Mouse (Mus musculus) megakaryocyte, adult 5-6 weeks (primary cell): ENCODE results near the gene Olfr1311. TPM values are rescaled to one million over a fixed set of nuclear protein-coding genes. Genes with fewer than 3 reads are reported as not detected.
"Not testable (repeated sequence)": the region's sequence is repeated elsewhere in the genome, so short reads cannot be mapped to it uniquely, and the experiment has no call there.

Experiments
- ATAC-seq: 2 replicates; pipeline ENCODE4 v1.8.0; 2016; ENCODE audit warnings: mild to moderate bottlenecking, inconsistent platforms; ENCODE audit not compliant: poor library complexity, severe bottlenecking
- total RNA-seq, 2 experiments: library from RNA; stranded (forward) in 1 of 2; stranded (reverse) in 1 of 2; fragments of 153-499, 151-499 nt in 1 of 2; fragments of 221-1000, 200-1000 nt in 1 of 2; gene quantifications; 2 replicates each; pipeline versions ENCODE4 v1.2.3 to v1.2.4; 2015 to 2017

Gene Olfr1311
- total RNA-seq (2015) (not detected in 2 replicates), total RNA-seq (2017) (not detected in 2 replicates)

- no peak for ATAC-seq
Observed at GRCm38 (mm10) chr2:112024312-112024711, at the start of gene Olfr1311. Olfr1311 (minus strand) TSS chr2:112024412.

DNA sequence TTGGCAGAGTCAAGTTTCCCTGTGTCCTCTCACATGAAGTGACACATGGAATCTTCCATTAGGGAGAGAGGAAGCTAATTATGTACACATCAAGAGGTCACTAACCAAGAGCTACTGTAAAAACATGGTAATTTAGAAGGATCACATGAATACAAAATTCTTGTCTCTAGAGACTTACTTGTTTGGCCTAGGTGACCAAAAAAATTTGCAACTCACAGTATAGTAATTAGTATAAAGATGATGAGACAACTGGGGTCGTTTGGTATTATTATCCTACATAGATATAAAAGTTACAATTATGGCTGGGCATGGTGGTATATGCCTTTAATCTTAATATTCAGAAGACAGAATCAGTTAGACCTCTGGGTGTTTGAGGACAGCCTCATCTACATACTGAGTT is 25.9 kb upstream of the Olfr1311 start, which contains the start of gene Olfr1312:
Gene Olfr1312 (minus strand): TSS at position 101 of the 400 bp plus-strand sequence.
- ATAC-seq = no peak

DNA sequence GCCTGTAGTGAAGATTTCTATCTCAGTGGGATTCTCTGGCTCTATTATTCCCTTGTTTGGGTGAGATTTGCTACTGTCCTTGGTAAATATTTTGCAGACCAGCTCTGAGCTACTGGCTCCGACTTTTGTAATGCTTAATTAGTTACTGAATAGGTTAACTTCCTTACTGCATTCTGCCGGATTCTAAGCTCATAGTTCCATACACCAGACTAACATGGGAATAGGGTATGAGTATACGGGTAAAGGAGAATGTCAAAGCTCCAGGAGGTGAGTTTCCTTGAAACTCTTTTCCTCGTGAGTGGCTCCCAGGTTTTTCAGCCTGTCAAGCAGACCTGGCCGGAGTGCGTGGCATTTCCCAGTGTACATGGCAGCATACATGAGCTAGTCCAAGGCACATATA is 2.8 kb upstream of the Olfr1311 start:
- not testable (repeated sequence) for ATAC-seq

DNA sequence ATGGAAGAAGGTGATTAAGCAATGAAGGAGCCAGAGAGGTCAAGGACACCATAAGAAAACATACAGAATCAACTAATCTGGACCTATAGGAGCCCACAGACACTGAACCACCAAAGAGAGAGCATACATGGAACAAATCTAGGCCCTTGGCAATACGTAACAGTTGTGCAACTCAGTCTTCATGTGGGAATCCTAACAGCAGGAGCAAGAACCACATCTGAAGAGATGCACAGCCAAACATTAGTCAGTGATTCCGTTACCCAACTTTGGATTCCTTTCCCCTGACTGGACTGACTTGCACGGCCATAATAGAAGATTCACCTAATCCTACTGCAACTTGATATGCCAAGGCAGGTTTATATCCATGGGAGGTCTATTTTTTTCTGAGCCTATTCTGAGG is 9.3 kb downstream of the Olfr1311 start:
- ATAC-seq = no peak

- no peak for ATAC-seq
Observed at GRCm38 (mm10) chr2:112012608-112013007, 11.6 kb downstream of the Olfr1311 start, which contains the start of gene Olfr1310. Olfr1310 (minus strand) TSS chr2:112012708.

- no peak for ATAC-seq
Observed at GRCm38 (mm10) chr2:111990181-111990580, 34.0 kb downstream of the Olfr1311 start, which contains the start of gene Olfr1309. Olfr1309 (minus strand) TSS chr2:111990281.

Other genes starting within 250 kb of the Olfr1311 start
- not detected in 2 replicates for gene Olfr1302, start 247.0 kb downstream of the Olfr1311 start, total RNA-seq (2015)
- gene Olfr1302, start 247.0 kb downstream of the Olfr1311 start, total RNA-seq (2017) = not detected in 2 replicates
- gene Olfr1303, start 204.1 kb downstream of the Olfr1311 start, total RNA-seq (2015) = not detected in 2 replicates
- gene Olfr1303, start 204.1 kb downstream of the Olfr1311 start, total RNA-seq (2017) = not detected in 2 replicates
- not detected in 2 replicates for gene Olfr1305, start 147.3 kb downstream of the Olfr1311 start, total RNA-seq (2015)
- gene Olfr1305, start 147.3 kb downstream of the Olfr1311 start, total RNA-seq (2017) = not detected in 2 replicates
- gene Olfr1306, start 108.1 kb downstream of the Olfr1311 start, total RNA-seq (2015) = not detected in 2 replicates
- gene Olfr1306, start 108.1 kb downstream of the Olfr1311 start, total RNA-seq (2017) = not detected in 2 replicates
- gene Olfr1307, start 75.0 kb downstream of the Olfr1311 start, total RNA-seq (2015) = under 0.01 TPM in 1 of 2 replicates, not detected in the other
- gene Olfr1307, start 75.0 kb downstream of the Olfr1311 start, total RNA-seq (2017) = not detected in 2 replicates
- gene Olfr1308, start 59.5 kb downstream of the Olfr1311 start, total RNA-seq (2015) = not detected in 2 replicates
- gene Olfr1308, start 59.5 kb downstream of the Olfr1311 start, total RNA-seq (2017) = not detected in 2 replicates
- not detected in 2 replicates for gene Olfr1309, start 34.1 kb downstream of the Olfr1311 start, total RNA-seq (2015)
- gene Olfr1309, start 34.1 kb downstream of the Olfr1311 start, total RNA-seq (2017) = not detected in 2 replicates
- not detected in 2 replicates for gene Olfr1310, start 11.7 kb downstream of the Olfr1311 start, total RNA-seq (2015)
- not detected in 2 replicates for gene Olfr1310, start 11.7 kb downstream of the Olfr1311 start, total RNA-seq (2017)
- not detected in 2 replicates for gene Olfr1312, start 25.8 kb upstream of the Olfr1311 start, total RNA-seq (2015)
- not detected in 2 replicates for gene Olfr1312, start 25.8 kb upstream of the Olfr1311 start, total RNA-seq (2017)
- gene Olfr1313, start 53.4 kb upstream of the Olfr1311 start, total RNA-seq (2015) = not detected in 2 replicates
- gene Olfr1313, start 53.4 kb upstream of the Olfr1311 start, total RNA-seq (2017) = 0.51 TPM in 1 of 2 replicates, not detected in the other
- gene Olfr1314, start 72.4 kb upstream of the Olfr1311 start, total RNA-seq (2015) = not detected in 2 replicates
- gene Olfr1314, start 72.4 kb upstream of the Olfr1311 start, total RNA-seq (2017) = not detected in 2 replicates
- gene Olfr1315-ps1, start 91.0 kb upstream of the Olfr1311 start, total RNA-seq (2015) = not detected in 2 replicates
- gene Olfr1315-ps1, start 91.0 kb upstream of the Olfr1311 start, total RNA-seq (2017) = not detected in 2 replicates
- not detected in 2 replicates for gene Olfr1316, start 110.6 kb upstream of the Olfr1311 start, total RNA-seq (2015)
- gene Olfr1316, start 110.6 kb upstream of the Olfr1311 start, total RNA-seq (2017) = not detected in 2 replicates
- not detected in 2 replicates for gene Olfr1317, start 115.9 kb upstream of the Olfr1311 start, total RNA-seq (2015)
- not detected in 2 replicates for gene Olfr1317, start 115.9 kb upstream of the Olfr1311 start, total RNA-seq (2017)
- not detected in 2 replicates for gene Olfr1318, start 129.8 kb upstream of the Olfr1311 start, total RNA-seq (2015)
- not detected in 2 replicates for gene Olfr1318, start 129.8 kb upstream of the Olfr1311 start, total RNA-seq (2017)
- 27.0 and 44.0 TPM in 2 replicates for gene Lpcat4, start 215.1 kb upstream of the Olfr1311 start, total RNA-seq (2015)
- gene Lpcat4, start 215.1 kb upstream of the Olfr1311 start, total RNA-seq (2017) = 11.8 and 18.9 TPM in 2 replicates
- gene Nutm1, start 234.9 kb upstream of the Olfr1311 start, total RNA-seq (2015) = not detected in 2 replicates
- gene Nutm1, start 234.9 kb upstream of the Olfr1311 start, total RNA-seq (2017) = not detected in 2 replicates
- gene Nop10, start 237.5 kb upstream of the Olfr1311 start, total RNA-seq (2015) = 48.1 and 56.2 TPM in 2 replicates
- gene Nop10, start 237.5 kb upstream of the Olfr1311 start, total RNA-seq (2017) = 72.9 and 74.8 TPM in 2 replicates
- 108 and 110 TPM in 2 replicates for gene Slc12a6, start 241.4 kb upstream of the Olfr1311 start, total RNA-seq (2015)
- 111 and 132 TPM in 2 replicates for gene Slc12a6, start 241.4 kb upstream of the Olfr1311 start, total RNA-seq (2017)
- not detected in 2 replicates for gene Gm21985, start 241.9 kb upstream of the Olfr1311 start, total RNA-seq (2015)
- gene Gm21985, start 241.9 kb upstream of the Olfr1311 start, total RNA-seq (2017) = 0.24 and 0.95 TPM in 2 replicates